Mouse (Mus musculus): Measurements from ENCODE around the gene Ufsp2.
A peak's percentile ranks its signal among the peaks of the same experiment; 100 is the strongest.

Ufsp2 gene

DNA sequence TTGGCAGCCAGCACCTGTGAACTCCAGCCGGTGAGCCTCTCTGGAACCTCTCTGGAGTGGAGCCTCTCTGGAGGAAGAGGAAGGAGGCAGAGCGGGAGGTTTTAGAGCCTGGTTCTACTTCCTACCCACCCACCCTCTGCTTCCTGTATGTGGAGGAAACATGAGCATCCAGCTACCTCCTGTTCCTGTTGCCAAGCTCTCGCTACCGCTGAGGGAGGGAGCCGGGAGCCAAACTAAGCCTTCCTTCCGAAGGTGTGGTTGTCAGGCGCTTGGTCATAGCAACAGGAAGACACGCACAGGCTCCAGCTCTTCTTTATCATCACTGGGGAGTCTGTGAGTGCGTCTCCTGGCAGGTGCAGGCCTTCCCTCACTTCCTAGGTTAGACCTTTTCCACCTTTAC lies 46.9 kb downstream of the Ufsp2 start:
- no peak for DNase-seq

DNA sequence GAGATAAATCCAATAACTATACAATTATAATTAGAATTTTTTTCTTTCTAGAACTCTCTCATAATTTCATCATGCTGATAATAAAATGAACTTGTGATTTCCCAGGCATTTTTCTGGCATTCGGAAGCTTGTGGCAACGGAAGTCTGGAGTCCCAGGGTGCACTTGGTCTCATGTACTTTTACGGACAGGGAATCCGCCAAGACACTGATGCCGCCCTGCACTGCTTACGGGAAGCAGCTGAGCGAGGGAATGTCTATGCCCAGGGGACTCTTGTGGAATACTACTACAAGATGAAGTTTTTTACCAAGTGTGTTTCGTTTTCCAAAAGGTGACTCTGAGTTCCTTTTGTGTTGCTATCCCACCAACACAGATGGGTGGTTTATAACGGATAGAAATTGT lies 47.4 kb downstream of the Ufsp2 start:
- DNase-seq, result no peak

DNA sequence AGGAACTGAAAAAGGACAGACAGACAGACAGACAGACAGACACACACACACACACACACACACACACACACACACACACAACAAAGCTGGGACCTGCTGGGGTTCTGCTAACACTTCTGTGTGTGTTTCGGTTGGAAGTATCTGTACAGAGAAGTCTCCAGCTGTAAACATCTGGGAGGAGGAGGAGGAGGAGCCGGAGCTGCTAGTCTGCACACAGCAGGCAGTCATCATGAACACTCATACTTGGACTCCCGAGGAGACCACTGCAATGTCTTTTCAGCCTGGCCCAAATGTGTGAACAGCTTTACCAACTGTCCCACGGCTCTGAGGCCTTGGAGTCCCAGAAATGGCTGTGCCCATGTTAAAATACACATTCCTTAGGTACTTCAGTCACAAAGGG lies 49.1 kb downstream of the Ufsp2 start:
- peak; percentile 60 for DNase-seq

DNA sequence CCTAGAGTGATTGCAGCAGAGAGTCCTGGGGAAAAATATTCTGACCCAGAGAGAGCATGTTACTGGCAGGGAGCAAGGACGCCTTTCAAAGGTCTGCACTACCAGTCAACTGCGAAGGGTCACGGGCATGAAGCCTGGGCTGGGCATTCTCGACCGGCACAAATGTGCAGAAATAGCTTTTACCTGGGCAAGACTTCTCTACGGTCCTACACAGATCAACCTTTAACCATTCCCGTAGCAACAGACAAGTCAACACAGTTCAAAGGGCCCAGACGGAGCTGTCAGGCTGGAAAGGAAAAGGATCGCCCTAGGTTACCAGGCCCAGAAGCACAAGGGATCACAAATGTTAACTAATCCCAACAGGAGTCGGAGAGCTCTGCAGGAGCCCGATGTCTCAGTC lies 60.9 kb downstream of the Ufsp2 start:
- no peak for DNase-seq

DNA sequence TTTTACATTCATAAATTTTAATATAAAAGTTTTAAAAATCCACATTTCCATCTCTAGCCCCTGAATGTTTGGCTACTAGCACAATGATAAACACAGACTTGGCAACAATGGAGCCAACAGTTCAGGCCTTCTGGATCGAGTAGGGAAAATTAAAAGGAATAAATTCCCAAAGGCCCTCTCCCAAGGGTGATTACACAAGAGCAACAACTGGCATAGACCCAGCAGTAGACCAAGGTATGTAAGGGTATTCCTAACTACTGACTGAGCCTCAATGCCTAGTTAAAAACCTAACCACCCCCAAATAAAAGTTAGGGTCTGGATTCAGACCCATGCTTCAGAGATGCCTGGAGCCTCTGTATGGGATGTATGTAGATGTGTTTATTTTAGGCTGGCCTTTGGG lies 64.3 kb downstream of the Ufsp2 start:
- DNase-seq, result peak; percentile 35

DNA sequence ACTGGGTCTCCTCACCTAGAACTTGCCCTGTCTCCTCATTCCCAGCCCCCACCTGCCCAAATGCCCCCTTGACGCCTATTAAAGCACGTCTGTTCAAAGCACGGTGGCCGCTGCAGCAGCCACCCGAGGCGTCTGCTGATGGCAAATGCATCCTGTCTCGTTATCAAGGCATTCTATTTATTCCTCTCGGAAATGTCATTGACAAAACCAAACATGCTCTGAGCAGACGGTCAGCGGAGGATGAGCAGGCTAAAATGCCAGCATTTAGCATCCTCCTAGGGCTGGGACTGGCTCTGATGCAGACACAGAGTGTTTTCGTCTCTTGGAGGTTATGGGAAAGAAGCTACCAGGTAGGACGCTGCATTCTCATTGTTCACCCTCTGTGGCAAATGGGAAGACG lies 64.9 kb downstream of the Ufsp2 start:
- DNase-seq, result no peak
